Mouse (Mus musculus) bone marrow, adult 2 months (tissue): ENCODE measurements around the gene Ube2s.
"Not testable (repeated sequence)": the region's sequence is repeated elsewhere in the genome, so short reads cannot be mapped to it uniquely, and the experiment has no call there.

Experiments used
- CTCF ChIP-seq: fragments of 200-500 bp; IDR thresholded peaks from 2 replicates; pipeline ENCODE4 v1.5.1; 2011; ENCODE audit warnings: low read length, control low read depth; ENCODE audit not compliant: control insufficient read depth, insufficient read depth
- POLR2A ChIP-seq: fragments of 200-500 bp; IDR thresholded peaks from 2 replicates; pipeline ENCODE4 v1.6.1; 2011; ENCODE audit warnings: low read depth, mild to moderate bottlenecking, control low read depth, low read length, borderline replicate concordance; ENCODE audit not compliant: control insufficient read depth

GRCm38 (mm10) chr7:4860926-4861325 lies 48.5 kb upstream of the Ube2s start:
- TF ChIP-seq CTCF, POLR2A: not testable (repeated sequence)
